Mouse (Mus musculus) C2C12 (cell line): ENCODE results near the gene Mapkapk2.

Experiments
- CEBPB ChIP-seq: IDR thresholded peaks from one replicate; pipeline ENCODE4 v1.6.1; 2011; ENCODE audit warnings: low read depth, mild to moderate bottlenecking, control low read depth, moderate library complexity
- CTCF ChIP-seq: IDR thresholded peaks from one replicate; pipeline ENCODE4 v1.5.1; 2011; ENCODE audit not compliant: control insufficient read depth, insufficient read depth, insufficient read length
- MAX ChIP-seq: IDR thresholded peaks from one replicate; pipeline ENCODE4 v1.6.1; 2011; ENCODE audit warnings: mild to moderate bottlenecking, control low read depth
- MYOD1 ChIP-seq: IDR thresholded peaks from one replicate; pipeline ENCODE4 v1.6.1; 2011; ENCODE audit warnings: low read depth; ENCODE audit not compliant: control insufficient read depth, insufficient read length
- MYOG ChIP-seq: IDR thresholded peaks from one replicate; pipeline ENCODE4 v1.6.1; 2011; ENCODE audit not compliant: control insufficient read depth, insufficient read length; ENCODE audit errors: extremely low read depth
- USF1 ChIP-seq: IDR thresholded peaks from one replicate; pipeline ENCODE4 v1.6.1; 2011; ENCODE audit warnings: low read depth, mild to moderate bottlenecking, control low read depth, moderate library complexity

DNA sequence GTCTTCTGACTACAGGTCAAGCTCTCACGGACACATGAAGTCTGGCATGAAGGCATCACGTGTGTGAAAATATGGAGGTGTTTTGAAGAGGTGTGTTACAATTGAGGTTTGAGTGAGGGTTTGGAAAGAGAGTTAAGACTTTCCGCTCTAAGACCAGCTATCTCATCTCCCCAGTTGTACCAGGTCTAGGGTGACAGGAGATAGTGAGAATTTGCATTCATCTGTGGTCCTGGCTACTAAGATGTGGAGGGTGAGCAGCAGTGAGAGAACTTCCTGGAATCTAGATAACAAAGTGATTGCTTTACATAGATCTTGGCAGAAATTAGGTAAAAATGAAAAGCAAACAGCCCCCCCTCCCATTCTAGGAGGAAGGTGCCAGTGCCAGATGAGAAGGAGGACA, 68.4 kb downstream of the Mapkapk2 start:
- TF ChIP-seq CTCF: no peak
- TF ChIP-seq MYOD1: no peak
- no peak for TF ChIP-seq USF1
- no peak for TF ChIP-seq MYOG
- no peak for TF ChIP-seq MAX
- no peak for TF ChIP-seq CEBPB
